Mouse (Mus musculus) neural tube, embryonic 15.5 days (tissue): Measurements from ENCODE around the gene Hist1h2ag. TPM values are rescaled to one million over a fixed set of nuclear protein-coding genes. Genes with fewer than 3 reads are reported as not detected.
"Not testable (repeated sequence)": the region's sequence is repeated elsewhere in the genome, so short reads cannot be mapped to it uniquely, and the experiment has no call there.

Experiments used
- ATAC-seq: fragments of 200-750 bp; cut with Nextera tagmentation; 2 replicates; pipeline ENCODE4 v1.8.0; 2017; ENCODE audit warnings: mild to moderate bottlenecking, moderate TSS enrichment, moderate library complexity; ENCODE audit not compliant: low FRiP score
- H3K27ac ChIP-seq: fragments of 300-500 bp; sonication (generic); replicated peaks from 2 replicates; pipeline ENCODE4 v1.5.1; 2015; ENCODE audit warnings: mild to moderate bottlenecking, inconsistent platforms
- H3K27me3 ChIP-seq: fragments of 300-500 bp; sonication (generic); replicated peaks from 2 replicates; pipeline ENCODE4 v1.6.1; 2015; ENCODE audit warnings: inconsistent platforms
- H3K36me3 ChIP-seq: fragments of 300-500 bp; sonication (generic); 2 replicates; pipeline ENCODE4 v1.6.1; 2015; ENCODE audit warnings: inconsistent platforms
- H3K4me1 ChIP-seq: fragments of 300-500 bp; sonication (generic); 2 replicates; pipeline ENCODE4 v1.6.1; 2015; ENCODE audit warnings: inconsistent platforms
- H3K4me2 ChIP-seq: fragments of 300-500 bp; sonication (generic); 2 replicates; pipeline ENCODE4 v1.6.1; 2015; ENCODE audit warnings: inconsistent platforms, mild to moderate bottlenecking, moderate library complexity
- H3K4me3 ChIP-seq: fragments of 300-500 bp; sonication (generic); replicated peaks from 2 replicates; pipeline ENCODE4 v1.5.1; 2015; ENCODE audit warnings: mild to moderate bottlenecking, inconsistent platforms
- H3K9ac ChIP-seq: fragments of 300-500 bp; sonication (generic); replicated peaks from 2 replicates; pipeline ENCODE4 v1.6.1; 2015; ENCODE audit warnings: mild to moderate bottlenecking, inconsistent platforms
- H3K9me3 ChIP-seq: fragments of 300-500 bp; sonication (generic); replicated peaks from 2 replicates; pipeline ENCODE4 v1.6.1; 2016; ENCODE audit warnings: inconsistent platforms
- WGBS: fragments of 180-500 bp; shearing (Covaris S2); methylation state at CpG from one replicate; pipeline ENCODE4 v1.1.7; 2015; ENCODE audit warnings: mixed read lengths; 5-methylcytosine and 5-hydroxymethylcytosine counted together
- polyA plus RNA-seq: library from polyadenylated mRNA; unstranded; fragments of >200 nt; fragmentation: Nextera tagmentation; extraction: Ambion mirVana; gene quantifications from 2 replicates; pipeline ENCODE4 v1.2.1, GENCODE M21; 2015

Hist1h2ag gene
- polyA plus RNA-seq, 1 experiment from 2014 or later = 3.0 TPM

DNA sequence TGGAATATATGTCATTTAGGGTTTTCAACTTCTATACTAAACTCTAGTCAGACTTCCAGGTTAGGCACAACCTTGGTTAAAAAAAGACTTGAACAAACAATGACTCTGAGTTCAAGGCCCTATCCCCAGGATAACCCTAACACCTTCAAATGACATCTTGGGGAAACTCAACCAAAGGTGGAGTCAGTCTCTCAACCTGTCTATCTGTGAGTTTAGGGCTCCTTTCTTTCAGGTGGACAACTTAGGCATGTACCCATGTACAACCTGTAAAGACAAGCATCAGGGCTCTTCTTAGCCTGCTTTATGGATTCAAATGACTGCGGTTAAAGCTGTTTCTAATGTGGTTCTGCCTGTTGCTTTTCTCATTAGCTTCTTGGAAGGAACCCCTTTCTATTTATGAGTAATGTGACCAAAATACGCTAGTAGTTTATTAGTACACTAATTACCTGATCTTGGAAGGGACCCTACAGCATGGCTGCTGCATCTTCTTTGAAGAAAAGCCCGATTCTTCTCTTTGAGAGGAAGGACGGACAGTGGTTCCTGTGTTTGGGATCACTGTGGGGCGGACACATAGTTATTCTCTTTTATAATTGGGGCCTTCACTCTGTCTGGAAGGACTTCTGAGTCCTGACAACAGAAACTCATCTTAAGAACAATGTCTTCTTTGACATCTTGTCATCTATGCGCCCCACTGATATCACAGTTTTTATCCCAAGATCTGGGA lies 1.9 kb upstream of the Hist1h2ag start:
- Histone ChIP-seq H3K9ac (no peak overlapping the region), H3K4me2 (no peak overlapping the region), H3K27me3 (no peaks in the 10 kb centered on the region), H3K36me3 (no peaks in the 10 kb centered on the region), H3K4me1 (peaks cover 24% of the 10 kb centered on the region), H3K9me3 (no peaks in the 10 kb centered on the region), H3K4me3 (no peak overlapping the region), H3K27ac (no peak overlapping the region)
- no peak for ATAC-seq
- 89% methylated on average over 6 of the region's 6 CpGs for WGBS

DNA sequence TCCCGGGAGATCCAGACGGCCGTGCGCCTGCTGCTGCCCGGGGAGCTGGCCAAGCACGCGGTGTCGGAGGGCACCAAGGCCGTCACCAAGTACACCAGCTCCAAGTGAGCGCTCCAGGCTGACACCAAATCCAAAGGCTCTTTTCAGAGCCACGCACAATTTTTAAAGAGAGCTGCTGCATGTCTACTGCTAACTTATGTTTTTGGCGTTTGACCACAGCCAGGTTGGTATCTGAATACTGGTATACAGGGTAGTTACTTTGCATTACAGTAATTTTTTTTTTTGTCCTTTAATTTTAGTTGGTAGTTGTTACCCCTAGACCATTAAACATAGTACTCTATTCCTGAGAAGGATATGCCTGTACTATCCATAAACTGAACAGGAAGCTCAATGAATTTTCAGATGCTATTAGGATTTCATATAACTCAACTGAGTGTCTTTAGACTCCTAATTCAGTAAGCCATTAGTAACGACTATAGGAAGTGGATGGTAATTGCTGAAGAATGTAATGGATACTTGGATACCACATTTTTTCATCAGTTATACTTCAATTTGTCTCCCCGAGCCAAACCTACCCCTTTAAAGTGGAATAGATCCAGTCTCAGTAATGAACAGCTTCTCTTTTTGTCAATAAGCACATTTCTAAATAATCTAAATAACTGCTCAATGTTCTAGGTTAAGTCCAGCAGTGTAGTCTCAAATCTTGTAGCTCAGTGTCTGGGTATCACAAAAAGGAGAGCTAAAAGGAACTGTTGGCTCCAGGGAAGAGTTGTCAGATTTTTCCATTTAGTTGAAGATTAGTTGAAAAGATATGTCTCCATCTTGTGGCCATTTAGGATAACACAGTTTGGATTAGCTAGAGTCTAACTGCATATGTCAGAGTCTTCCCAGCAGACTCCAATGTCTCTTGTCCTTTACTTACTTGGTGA lies 1.0 kb upstream of the Hist1h2ag start:
- peak overlapping the region; percentile 84 for H3K27ac ChIP-seq
- no peaks in the 10 kb centered on the region for H3K9me3 ChIP-seq
- no peaks in the 10 kb centered on the region for H3K27me3 ChIP-seq
- peak overlapping the region; percentile 47 for H3K9ac ChIP-seq
- H3K4me3 ChIP-seq = peak overlapping the region; percentile 44
- H3K4me2 ChIP-seq = peak overlapping the region; percentile 78
- ATAC-seq = peak; percentile 10
- no peaks in the 10 kb centered on the region for H3K36me3 ChIP-seq
- 1% methylated on average over 13 of the region's 14 CpGs for whole genome bisulfite sequencing
- peaks cover 24% of the 10 kb centered on the region for H3K4me1 ChIP-seq

- Histone ChIP-seq H3K9ac (peak overlapping the region; percentile 26; the same call in 1 of the 2 replicates), H3K4me3 (peak overlapping the region; percentile 44), H3K4me1 (peaks cover 24% of the 10 kb centered on the region), H3K9me3 (no peaks in the 10 kb centered on the region), H3K36me3 (no peaks in the 10 kb centered on the region), H3K27ac (peak overlapping the region; percentile 78), H3K27me3 (no peaks in the 10 kb centered on the region), H3K4me2 (peak overlapping the region; percentile 78)
- WGBS = 3% methylated on average over 13 of the region's 13 CpGs
- ATAC-seq = no peak
Observed at GRCm38 (mm10) chr13:22041651-22042567, 835 bp downstream of the Hist1h2ag start.

GRCm38 (mm10) chr13:22041142-22041536 lies 1.6 kb downstream of the Hist1h2ag start, which contains the start of gene Hist1h4i:
Gene Hist1h4i, minus strand, starts transcription at chr13:22041362.
- Histone ChIP-seq H3K4me2 (peak within 1 kb of the TSS; percentile 78), H3K4me1 (peaks cover 31% of the 10 kb centered on the region)
- under 1% methylated on average over 25 of the region's 27 CpGs for WGBS

DNA sequence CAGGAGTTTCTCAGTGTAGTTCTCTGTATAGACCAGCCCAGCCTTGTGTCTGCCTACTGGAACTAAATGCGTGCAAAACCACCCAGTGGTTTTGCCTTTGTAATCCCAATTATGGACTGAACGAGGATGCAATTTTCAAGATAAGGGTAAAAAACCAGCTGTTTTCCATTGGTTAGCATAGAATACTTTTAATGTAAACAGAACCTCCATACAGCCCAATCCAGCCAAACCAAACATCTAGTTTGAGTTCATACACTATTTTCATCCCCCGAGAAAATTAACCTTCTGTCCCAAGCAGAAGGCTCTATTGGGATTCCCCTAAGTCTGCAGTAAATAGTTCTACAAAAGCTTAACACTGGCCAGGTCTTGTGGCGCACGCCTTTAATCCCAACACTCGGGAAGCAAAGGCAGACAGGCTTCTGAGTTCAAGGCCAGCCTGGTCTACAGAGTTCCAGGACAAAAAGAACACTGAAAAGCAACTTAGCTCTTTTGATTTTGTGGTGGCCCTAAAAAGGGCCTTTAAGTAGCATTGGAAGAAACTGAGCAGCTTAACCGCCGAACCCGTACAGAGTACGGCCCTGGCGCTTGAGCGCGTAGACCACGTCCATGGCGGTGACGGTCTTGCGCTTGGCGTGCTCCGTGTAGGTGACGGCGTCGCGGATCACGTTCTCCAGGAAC lies 2.1 kb downstream of the Hist1h2ag start:
- no peaks in the 10 kb centered on the region for H3K36me3 ChIP-seq
- peak overlapping the region; percentile 78 for H3K4me2 ChIP-seq
- H3K4me1 ChIP-seq = peaks cover 32% of the 10 kb centered on the region
- no peaks in the 10 kb centered on the region for H3K9me3 ChIP-seq
- H3K27ac ChIP-seq = peak overlapping the region; percentile 82
- under 1% methylated on average over 23 of the region's 24 CpGs for WGBS
- no peaks in the 10 kb centered on the region for H3K27me3 ChIP-seq
- peak; percentile 4 for ATAC-seq
- H3K4me3 ChIP-seq = peak overlapping the region; percentile 39
- peak overlapping the region; percentile 36 for H3K9ac ChIP-seq

More at GRCm38 (mm10) chr13:22041142-22041536, 1.6 kb downstream of the Hist1h2ag start, which contains the start of gene Hist1h4i:
- not testable (repeated sequence) for H3K9me3 ChIP-seq, H3K27me3 ChIP-seq, H3K36me3 ChIP-seq
- ATAC-seq = peak; percentile 72
- peak within 1 kb of the TSS; percentile 36 for H3K9ac ChIP-seq
- peak within 1 kb of the TSS; percentile 44 for H3K4me3 ChIP-seq
- peak within 1 kb of the TSS; percentile 82 for H3K27ac ChIP-seq

DNA sequence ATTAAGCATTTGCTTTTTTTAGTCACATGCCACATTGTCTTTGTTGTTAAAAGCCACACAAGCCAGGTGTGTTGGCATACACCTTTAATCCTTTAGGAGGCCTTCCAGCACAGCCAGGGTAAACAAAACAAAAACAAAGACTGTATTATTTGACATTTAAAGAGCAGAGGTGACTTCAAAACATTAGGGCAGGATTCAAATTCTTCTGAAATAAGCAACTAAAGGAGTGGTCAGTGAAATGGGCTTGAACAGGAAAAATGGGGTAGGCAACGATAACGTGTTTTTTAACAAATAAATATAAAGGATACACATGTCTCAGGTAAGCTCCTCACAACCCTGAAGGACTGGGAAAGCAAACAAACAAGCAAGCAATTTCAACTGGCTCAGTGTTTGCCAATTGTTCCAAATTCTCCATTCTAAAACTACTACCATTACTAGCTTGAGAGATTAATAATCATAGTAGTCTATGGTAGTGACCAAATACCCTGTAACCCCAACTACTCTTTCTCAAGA lies 2.7 kb downstream of the Hist1h2ag start:
- ATAC-seq = no peak
- WGBS = 11% methylated on average over 2 of the region's 2 CpGs
- Histone ChIP-seq H3K9me3 (no peaks in the 10 kb centered on the region), H3K4me3 (no peak overlapping the region; the same call in 1 of the 2 replicates), H3K27ac (no peak overlapping the region), H3K36me3 (no peaks in the 10 kb centered on the region), H3K27me3 (no peaks in the 10 kb centered on the region), H3K4me1 (peaks cover 32% of the 10 kb centered on the region), H3K9ac (no peak overlapping the region), H3K4me2 (peak overlapping the region; percentile 78)

DNA sequence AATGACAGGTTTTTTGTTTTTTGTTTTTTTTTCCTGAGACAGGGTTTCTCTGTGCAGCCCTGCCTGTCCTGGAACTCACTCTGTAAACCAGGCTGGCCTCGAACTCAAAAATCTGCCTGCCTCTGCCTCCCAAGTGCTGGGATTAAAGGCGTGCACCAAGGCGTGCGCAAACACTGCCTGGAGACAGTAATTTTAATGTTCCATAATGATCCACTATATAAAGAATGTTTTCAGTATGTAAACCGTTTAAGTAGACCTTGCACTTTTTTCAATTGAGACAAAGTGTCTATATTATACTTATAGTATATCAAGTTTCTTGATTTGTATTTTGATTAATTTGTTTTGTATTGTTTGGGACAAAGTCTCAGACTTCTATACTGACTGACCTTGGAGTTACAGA lies 3.4 kb downstream of the Hist1h2ag start:
- ATAC-seq = no peak
- WGBS = 67% methylated on average over 5 of the region's 5 CpGs
- Histone ChIP-seq H3K27ac (no peak overlapping the region), H3K4me2 (no peak overlapping the region), H3K9me3 (no peaks in the 10 kb centered on the region), H3K4me1 (peaks cover 37% of the 10 kb centered on the region), H3K4me3 (no peak overlapping the region), H3K9ac (no peak overlapping the region), H3K36me3 (no peaks in the 10 kb centered on the region), H3K27me3 (no peaks in the 10 kb centered on the region)

DNA sequence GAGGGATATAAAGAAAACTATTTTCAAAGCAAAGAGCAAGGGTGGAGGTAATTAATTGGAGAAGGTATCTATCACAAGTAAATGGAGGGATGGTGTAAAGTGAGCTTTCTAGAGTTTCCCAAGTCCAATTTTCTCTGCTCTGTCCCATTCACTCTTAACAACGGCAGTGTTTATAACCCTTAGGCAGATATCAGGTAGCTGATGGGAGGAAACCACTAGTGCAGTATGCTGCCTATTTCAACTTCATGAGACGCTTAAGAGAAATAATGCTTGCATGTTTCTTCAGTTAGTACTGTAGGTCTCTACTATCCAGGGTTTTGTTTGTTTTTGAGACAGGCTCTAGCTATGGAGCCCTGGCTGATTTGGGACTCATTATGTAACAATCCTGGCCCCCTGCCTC lies 5.3 kb downstream of the Hist1h2ag start:
- WGBS = 70% methylated on average over 2 of the region's 2 CpGs
- H3K4me3 ChIP-seq = no peak overlapping the region
- no peak overlapping the region for H3K27ac ChIP-seq
- no peaks in the 10 kb centered on the region for H3K36me3 ChIP-seq
- H3K4me2 ChIP-seq = no peak overlapping the region
- no peaks in the 10 kb centered on the region for H3K9me3 ChIP-seq
- H3K27me3 ChIP-seq = no peaks in the 10 kb centered on the region
- no peak overlapping the region for H3K9ac ChIP-seq
- no peak for ATAC-seq
- peaks cover 30% of the 10 kb centered on the region for H3K4me1 ChIP-seq

DNA sequence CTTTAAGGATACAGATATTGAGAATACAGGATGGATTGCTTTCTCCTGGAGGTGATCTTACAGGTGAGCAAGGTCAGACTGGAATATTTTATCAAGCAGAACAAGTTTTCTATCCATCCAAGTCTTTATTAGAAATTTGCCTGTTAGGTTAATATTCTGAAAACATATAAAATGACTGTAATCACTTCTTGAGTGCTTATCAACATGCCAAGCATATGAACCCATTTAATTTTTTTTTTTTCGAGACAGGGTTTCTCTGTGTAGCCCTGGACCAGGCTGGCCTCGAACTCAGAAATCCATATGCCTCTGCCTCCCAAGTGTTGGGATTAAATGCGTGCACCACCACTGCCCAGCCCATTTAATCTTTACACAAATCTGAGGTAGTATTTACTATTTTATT lies 5.8 kb downstream of the Hist1h2ag start:
- Histone ChIP-seq H3K27ac (no peak overlapping the region), H3K27me3 (no peaks in the 10 kb centered on the region)

GRCm38 (mm10) chr13:22036149-22036956 lies 6.4 kb downstream of the Hist1h2ag start:
- no peaks in the 10 kb centered on the region for H3K27me3 ChIP-seq
- no peaks in the 10 kb centered on the region for H3K36me3 ChIP-seq
- peak overlapping the region; percentile 63; the same call in 1 of the 2 replicates for H3K27ac ChIP-seq
- H3K4me3 ChIP-seq = peak overlapping the region; percentile 40
- peak; percentile 29 for ATAC-seq
- no peaks in the 10 kb centered on the region for H3K9me3 ChIP-seq
- 1% methylated on average over 22 of the region's 23 CpGs for WGBS
- peak overlapping the region; percentile 70 for H3K4me2 ChIP-seq
- peaks cover 22% of the 10 kb centered on the region for H3K4me1 ChIP-seq
- H3K9ac ChIP-seq = peak overlapping the region; percentile 44

More for the DNA sequence above, 5.8 kb downstream of the Hist1h2ag start:
- ATAC-seq = no peak
- no peaks in the 10 kb centered on the region for H3K9me3 ChIP-seq
- H3K9ac ChIP-seq = no peak overlapping the region; the same call in 1 of the 2 replicates
- H3K36me3 ChIP-seq = no peaks in the 10 kb centered on the region
- 0 out of 2 replicates have a peak overlapping the region, but pooled peaks have one; percentile 40 for H3K4me3 ChIP-seq
- peak overlapping the region; percentile 70 for H3K4me2 ChIP-seq
- peaks cover 26% of the 10 kb centered on the region for H3K4me1 ChIP-seq
- WGBS = 68% methylated on average over 3 of the region's 3 CpGs
